Mouse (Mus musculus) lung, embryonic 14.5 days (tissue): ENCODE measurements around the gene Sprn. TPM values are rescaled to one million over a fixed set of nuclear protein-coding genes. Genes with fewer than 3 reads are reported as not detected.

Source experiments
- ATAC-seq: fragments of 200-750 bp; cut with Nextera tagmentation; 2 replicates; pipeline ENCODE4 v1.8.0; 2017; ENCODE audit warnings: mild to moderate bottlenecking, moderate TSS enrichment, moderate library complexity; ENCODE audit not compliant: insufficient read depth
- DNase-seq: peaks from one replicate; pipeline ENCODE4 v3.0.0-alpha.2; 2015
- H3K27ac ChIP-seq: fragments of 300-500 bp; sonication (generic); 2 replicates; pipeline ENCODE4 v1.5.1; 2014; ENCODE audit warnings: low read depth, mild to moderate bottlenecking, moderate library complexity
- H3K27me3 ChIP-seq: fragments of 300-500 bp; sonication (generic); 2 replicates; pipeline ENCODE4 v1.6.1; 2014; ENCODE audit warnings: low read length, control low read depth; ENCODE audit not compliant: insufficient read depth
- H3K36me3 ChIP-seq: fragments of 300-500 bp; sonication (generic); 2 replicates; pipeline ENCODE4 v1.6.1; 2014; ENCODE audit warnings: control low read depth; ENCODE audit not compliant: insufficient read depth
- H3K4me1 ChIP-seq: fragments of 300-500 bp; sonication (generic); 2 replicates; pipeline ENCODE4 v1.6.1; 2014; ENCODE audit warnings: antibody characterized with exemption, control low read depth; ENCODE audit not compliant: insufficient read depth
- H3K4me2 ChIP-seq: fragments of 300-500 bp; sonication (generic); 2 replicates; pipeline ENCODE4 v1.6.1; 2014; ENCODE audit warnings: mild to moderate bottlenecking
- H3K4me3 ChIP-seq: fragments of 300-500 bp; sonication (generic); 2 replicates; pipeline ENCODE4 v1.5.1; 2014; ENCODE audit warnings: low read depth, low read length
- H3K9ac ChIP-seq: fragments of 300-500 bp; sonication (generic); 2 replicates; pipeline ENCODE4 v1.6.1; 2014
- H3K9me3 ChIP-seq: fragments of 300-500 bp; sonication (generic); 2 replicates; pipeline ENCODE4 v1.6.1; 2016; ENCODE audit warnings: low read depth, low read length, control low read depth
- CTCF ChIP-seq: IDR thresholded peaks from 2 replicates; pipeline ENCODE4 v1.5.1; 2016; ENCODE audit warnings: antibody characterized with exemption, low read depth
- WGBS: fragments of 180-500 bp; shearing (Covaris S2); extraction: QIAGEN DNeasy Blood & Tissue Kit; methylation state at CpG from one replicate; pipeline ENCODE4 v1.1.7; 2014; 5-methylcytosine and 5-hydroxymethylcytosine counted together
- polyA plus RNA-seq: library from polyadenylated mRNA; unstranded; fragments of >200 nt; fragmentation: Nextera tagmentation; extraction: Ambion mirVana; gene quantifications from 2 replicates; pipeline ENCODE4 v1.2.1, GENCODE M21; 2014

The Sprn gene
- polyA plus RNA-seq, 1 experiment from 2014 or later = 0.12 TPM

DNA sequence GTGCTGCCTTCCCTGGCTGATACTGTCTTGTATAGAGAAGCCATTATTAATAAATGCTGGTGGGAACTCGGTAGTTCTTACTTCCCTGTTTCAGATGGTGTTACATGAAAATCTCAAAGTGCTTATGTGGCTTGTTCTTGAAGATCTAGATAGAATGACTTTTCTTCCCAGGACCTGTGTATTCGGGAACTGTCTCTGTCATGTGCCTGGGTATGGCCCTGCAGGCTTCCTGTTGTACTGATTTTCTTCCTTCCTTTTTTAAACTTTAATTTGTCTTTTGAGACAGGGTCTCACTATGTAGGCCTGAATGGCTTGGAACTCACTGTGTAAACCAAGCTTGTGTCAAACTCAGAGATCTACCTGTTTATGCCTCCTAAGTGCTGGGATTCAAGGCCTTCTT lies 26.8 kb downstream of the Sprn start:
- Histone ChIP-seq H3K9me3 (no peaks in the 10 kb centered on the region), H3K36me3 (peaks cover 13% of the 10 kb centered on the region; the same call in 1 of the 2 replicates), H3K4me3 (no peak overlapping the region), H3K27ac (no peak overlapping the region), H3K27me3 (no peaks in the 10 kb centered on the region), H3K4me2 (no peak overlapping the region), H3K9ac (no peak overlapping the region), H3K4me1 (0 out of 2 replicates have a peak, but pooled peaks cover 3% of the 10 kb centered on the region)
- no peak for ATAC-seq
- 84% methylated on average over 2 of the region's 2 CpGs for WGBS
- TF ChIP-seq CTCF = no peak
- peak; percentile 9 for DNase-seq

DNA sequence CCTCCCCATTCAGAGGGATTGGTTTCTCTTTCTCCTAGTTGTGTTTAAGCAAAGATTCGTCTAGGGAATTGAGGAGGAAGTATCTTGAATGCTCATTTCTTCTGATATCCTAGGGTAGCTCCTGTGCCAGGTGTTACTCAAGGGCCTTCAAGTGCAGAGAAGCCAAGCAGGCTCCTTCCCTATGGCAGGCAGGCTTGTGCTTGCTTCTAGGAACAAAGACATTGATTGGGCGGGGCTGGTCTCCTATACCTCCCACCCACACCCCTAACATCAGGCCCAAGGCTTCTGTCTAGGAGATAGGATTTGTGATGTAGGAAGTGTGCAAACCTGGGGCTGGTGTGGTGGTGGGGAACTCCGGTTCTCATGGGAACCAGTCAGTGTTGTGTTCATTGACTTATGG lies 27.7 kb downstream of the Sprn start:
- Histone ChIP-seq H3K4me3 (peak overlapping the region; percentile 4; the same call in 1 of the 2 replicates), H3K9ac (no peak overlapping the region), H3K9me3 (no peaks in the 10 kb centered on the region), H3K4me1 (0 out of 2 replicates have a peak, but pooled peaks cover 3% of the 10 kb centered on the region), H3K27me3 (no peaks in the 10 kb centered on the region), H3K27ac (no peak overlapping the region), H3K36me3 (peaks cover 6% of the 10 kb centered on the region; the same call in 1 of the 2 replicates), H3K4me2 (peak overlapping the region; percentile 15; the same call in 1 of the 2 replicates)
- no peak for DNase-seq
- WGBS = 84% methylated on average over 3 of the region's 3 CpGs
- no peak for TF ChIP-seq CTCF
- ATAC-seq = no peak

DNA sequence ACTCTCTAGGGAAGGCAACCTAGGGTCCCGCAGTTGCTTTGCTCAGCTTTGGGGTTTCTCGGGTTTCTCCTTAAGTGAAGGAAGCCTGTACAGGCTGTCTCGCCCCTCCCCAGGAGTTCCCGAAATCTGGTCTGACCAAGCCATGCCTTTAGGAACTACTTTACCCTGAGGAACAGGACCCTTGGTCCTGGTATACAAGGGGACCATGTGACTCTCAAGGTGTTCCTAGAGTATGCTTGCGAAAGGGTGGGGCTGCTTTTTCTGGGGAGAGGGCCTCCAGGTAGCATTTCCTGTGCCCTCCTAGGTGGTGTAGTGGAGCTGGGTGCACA lies 28.7 kb downstream of the Sprn start:
- 4% methylated on average over 5 of the region's 5 CpGs for WGBS
- no peak; the same call in 1 of the 2 replicates for ATAC-seq

DNA sequence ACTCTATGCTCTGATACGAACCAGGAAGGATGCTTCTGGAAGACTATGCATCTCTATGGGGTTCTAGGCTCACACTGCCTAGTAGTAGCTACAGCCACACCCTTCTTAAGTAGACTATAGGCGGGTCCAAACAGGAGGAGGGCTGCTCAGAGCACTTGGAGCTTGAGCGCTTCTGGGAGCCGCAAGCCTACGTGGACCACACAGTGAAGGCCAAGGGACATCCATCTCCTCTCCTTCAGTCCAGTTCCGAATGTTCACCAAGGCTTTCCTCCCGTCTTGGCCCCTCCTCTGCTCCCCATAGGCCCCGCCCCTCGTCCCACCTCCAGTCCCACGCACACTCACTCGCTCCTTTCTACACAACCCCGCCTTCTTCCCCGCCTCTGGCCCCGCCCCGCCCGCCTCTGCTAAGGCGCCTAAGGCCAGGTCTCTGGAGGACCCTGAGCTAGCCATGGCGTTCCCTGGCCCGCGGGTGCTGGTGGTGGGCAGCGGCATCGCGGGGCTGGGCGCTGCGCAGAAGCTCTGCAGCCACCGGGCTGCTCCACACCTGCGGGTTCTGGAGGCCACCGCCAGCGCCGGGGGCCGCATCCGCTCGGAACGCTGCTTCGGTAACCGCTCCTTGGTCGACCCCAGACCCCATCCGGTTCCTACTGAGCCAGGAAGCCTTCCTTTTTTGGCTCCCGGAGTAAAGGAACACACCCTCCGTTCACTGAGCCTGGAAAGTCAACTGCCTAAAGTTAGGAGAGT lies 29.2 kb downstream of the Sprn start:
- DNase-seq (peak; percentile 91), ATAC-seq (peak; percentile 98)
- WGBS = under 1% methylated on average over 40 of the region's 40 CpGs
- no peak for TF ChIP-seq CTCF
- Histone ChIP-seq H3K27ac (peak overlapping the region; percentile 63; the same call in 1 of the 2 replicates), H3K36me3 (peaks cover 3% of the 10 kb centered on the region; the same call in 1 of the 2 replicates), H3K9me3 (no peaks in the 10 kb centered on the region), H3K4me2 (peak overlapping the region; percentile 89), H3K4me1 (0 out of 2 replicates have a peak, but pooled peaks cover 3% of the 10 kb centered on the region), H3K9ac (peak overlapping the region; percentile 79), H3K27me3 (no peaks in the 10 kb centered on the region), H3K4me3 (peak overlapping the region; percentile 73)

More for the DNA sequence above, 28.7 kb downstream of the Sprn start:
- Histone ChIP-seq H3K4me3 (peak overlapping the region; percentile 73), H3K27ac (peak overlapping the region; percentile 63; the same call in 1 of the 2 replicates), H3K27me3 (no peaks in the 10 kb centered on the region), H3K9me3 (no peaks in the 10 kb centered on the region), H3K36me3 (peaks cover 6% of the 10 kb centered on the region; the same call in 1 of the 2 replicates), H3K4me2 (peak overlapping the region; percentile 89), H3K9ac (peak overlapping the region; percentile 79), H3K4me1 (0 out of 2 replicates have a peak, but pooled peaks cover 3% of the 10 kb centered on the region)
- DNase-seq = no peak
- TF ChIP-seq CTCF = no peak

DNA sequence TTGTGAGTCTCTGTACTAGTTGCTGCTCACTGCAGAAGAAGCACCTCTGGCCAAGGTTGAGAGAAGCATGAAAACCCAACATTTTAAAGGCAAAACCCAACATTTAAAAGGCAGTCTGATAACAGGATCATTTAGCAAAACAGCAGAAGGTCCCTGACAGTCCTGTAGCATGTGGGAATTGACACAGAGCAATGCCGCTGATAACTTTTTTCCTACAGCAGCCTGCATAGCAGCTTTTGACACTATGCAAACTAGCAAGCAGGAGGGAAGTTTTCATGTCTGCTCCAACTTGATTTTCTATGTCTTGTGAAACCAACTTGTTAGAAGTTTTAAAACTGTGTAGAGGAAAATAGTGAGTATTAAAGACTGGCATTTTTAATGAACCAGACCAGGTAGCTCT lies 30.3 kb downstream of the Sprn start:
- DNase-seq (no peak), ATAC-seq (no peak)
- Histone ChIP-seq H3K9ac (no peak overlapping the region), H3K9me3 (no peaks in the 10 kb centered on the region), H3K27me3 (no peaks in the 10 kb centered on the region), H3K27ac (no peak overlapping the region), H3K36me3 (0 out of 2 replicates have a peak, but pooled peaks cover 1% of the 10 kb centered on the region), H3K4me2 (no peak overlapping the region), H3K4me3 (no peak overlapping the region), H3K4me1 (0 out of 2 replicates have a peak, but pooled peaks cover 3% of the 10 kb centered on the region)
- TF ChIP-seq CTCF = no peak
- 88% methylated on average over 1 of the region's 1 CpGs for WGBS

DNA sequence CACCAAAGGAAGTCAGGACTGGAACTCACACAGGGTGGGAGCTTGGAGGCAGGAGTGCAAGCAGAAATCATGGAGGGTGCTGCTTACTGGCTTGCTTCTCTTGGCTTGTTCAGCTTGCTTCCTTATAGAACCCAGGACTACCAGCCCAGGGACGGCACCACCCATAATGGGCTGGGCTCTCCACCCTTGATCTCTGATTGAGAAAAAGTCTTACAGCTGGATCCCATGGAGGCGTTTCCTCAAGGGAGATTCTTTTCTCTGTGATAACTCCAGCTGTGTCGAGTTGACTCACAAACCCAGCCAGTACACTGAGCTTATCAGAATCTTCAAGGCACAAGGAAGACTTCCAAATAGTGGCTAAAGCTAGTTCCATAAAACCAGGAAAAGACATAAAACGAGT lies 31.9 kb downstream of the Sprn start:
- Histone ChIP-seq H3K4me3 (no peak overlapping the region), H3K9me3 (no peaks in the 10 kb centered on the region), H3K36me3 (no peaks in the 10 kb centered on the region), H3K9ac (no peak overlapping the region), H3K27me3 (no peaks in the 10 kb centered on the region), H3K4me1 (0 out of 2 replicates have a peak, but pooled peaks cover 3% of the 10 kb centered on the region), H3K27ac (no peak overlapping the region), H3K4me2 (no peak overlapping the region)
- no peak for DNase-seq
- ATAC-seq = no peak
- 28% methylated on average over 4 of the region's 4 CpGs for WGBS
- no peak for TF ChIP-seq CTCF

DNA sequence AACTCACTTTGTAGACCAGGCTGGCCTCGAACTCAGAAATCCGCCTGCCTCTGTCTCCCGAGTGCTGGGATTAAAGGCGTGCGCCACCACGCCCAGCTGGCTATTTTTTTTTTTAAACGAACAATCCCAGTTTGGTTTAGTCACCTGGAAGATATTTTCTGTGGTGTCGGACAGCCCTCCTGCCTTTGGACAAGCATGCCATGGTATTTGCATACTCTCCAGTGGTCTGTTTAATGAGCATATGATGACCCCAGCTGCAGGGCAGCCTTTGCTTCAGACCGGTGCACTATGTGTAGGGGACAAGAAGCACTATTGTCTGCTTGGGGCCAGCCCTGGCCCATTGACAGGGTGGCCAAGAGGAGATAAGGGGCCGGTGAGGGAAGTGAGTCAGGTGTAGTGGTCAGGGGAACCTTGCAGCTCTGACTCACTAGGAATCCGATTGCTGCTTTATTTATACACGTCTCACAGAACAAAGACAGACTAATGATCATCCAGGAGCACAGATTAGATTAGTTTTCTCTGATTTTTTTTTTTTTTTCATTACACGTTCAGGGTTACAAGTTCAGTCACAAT lies 33.3 kb downstream of the Sprn start:
- H3K4me1 ChIP-seq = 0 out of 2 replicates have a peak, but pooled peaks cover 6% of the 10 kb centered on the region
- no peak overlapping the region for H3K4me2 ChIP-seq
- ATAC-seq (no peak), DNase-seq (no peak)
- no peaks in the 10 kb centered on the region for H3K27me3 ChIP-seq
- WGBS = 57% methylated on average over 13 of the region's 13 CpGs
- no peaks in the 10 kb centered on the region for H3K9me3 ChIP-seq
- no peak for TF ChIP-seq CTCF
- no peaks in the 10 kb centered on the region for H3K36me3 ChIP-seq
- no peak overlapping the region for H3K27ac ChIP-seq
- H3K4me3 ChIP-seq = no peak overlapping the region
- no peak overlapping the region for H3K9ac ChIP-seq
